Mouse (Mus musculus) A20 (cell line): ENCODE data around the gene Scaf1.
"Not testable (repeated sequence)": the region's sequence is repeated elsewhere in the genome, so short reads cannot be mapped to it uniquely, and the experiment has no call there.

ENCODE experiments used
- DNase-seq: peaks from one replicate; pipeline ENCODE4 v3.0.0-alpha.2; 2011; ENCODE audit warnings: low read depth, low spot score

The Scaf1 gene

GRCm38 (mm10) chr7:45045741-45046140 lies 29.6 kb upstream of the Scaf1 start:
- DNase-seq: no peak

GRCm38 (mm10) chr7:45043307-45043706 lies 27.1 kb upstream of the Scaf1 start:
- no peak for DNase-seq

DNA sequence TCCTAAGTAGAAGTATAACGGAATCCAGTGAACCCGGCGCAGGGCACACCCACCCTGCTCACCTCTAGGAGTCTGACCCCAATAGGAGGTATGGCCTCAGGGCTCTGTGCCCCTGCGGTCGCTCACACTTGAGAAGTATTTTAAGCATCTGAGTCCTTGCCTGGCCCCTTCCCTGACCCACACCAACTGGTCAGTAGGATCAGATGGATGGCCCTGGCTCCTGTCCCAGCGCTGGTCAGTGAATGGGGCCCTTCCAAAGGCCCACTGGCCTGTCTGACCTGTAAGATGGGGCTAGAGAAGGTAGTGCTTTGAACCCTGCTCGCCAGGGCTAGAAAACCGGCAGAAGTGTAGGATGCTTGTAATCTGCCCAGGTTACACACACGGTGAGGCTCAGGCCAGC lies 24.7 kb upstream of the Scaf1 start:
- DNase-seq: no peak

GRCm38 (mm10) chr7:45038411-45038810 lies 22.2 kb upstream of the Scaf1 start:
- no peak for DNase-seq

GRCm38 (mm10) chr7:45037720-45038361 lies 21.7 kb upstream of the Scaf1 start:
- peak; percentile 63 for DNase-seq

GRCm38 (mm10) chr7:45036702-45037101 lies 20.5 kb upstream of the Scaf1 start:
- DNase-seq: no peak

GRCm38 (mm10) chr7:45035631-45036030 lies 19.5 kb upstream of the Scaf1 start:
- DNase-seq: no peak

GRCm38 (mm10) chr7:45033722-45034359 lies 17.7 kb upstream of the Scaf1 start:
- no peak for DNase-seq

GRCm38 (mm10) chr7:45030857-45031256 lies 14.7 kb upstream of the Scaf1 start:
- no peak for DNase-seq

DNA sequence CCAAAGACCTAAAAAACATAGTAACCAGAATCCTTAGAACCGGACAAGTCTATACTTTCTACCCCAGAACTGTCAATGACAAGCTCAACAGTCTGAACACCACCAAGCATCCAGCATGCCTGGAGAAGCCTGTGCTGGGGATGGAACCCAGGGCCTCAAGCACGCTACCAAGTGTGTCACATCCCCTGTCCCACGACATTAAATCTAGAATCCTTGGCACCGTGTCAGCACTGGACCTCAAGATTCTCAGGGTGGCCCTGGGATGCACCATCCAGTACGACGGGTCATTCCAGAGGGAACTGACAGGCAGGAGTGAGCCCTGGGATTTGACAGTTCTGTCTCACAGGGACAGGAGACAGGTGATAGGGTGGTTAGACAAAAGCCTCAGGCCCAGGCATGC lies 13.8 kb upstream of the Scaf1 start:
- DNase-seq: no peak

DNA sequence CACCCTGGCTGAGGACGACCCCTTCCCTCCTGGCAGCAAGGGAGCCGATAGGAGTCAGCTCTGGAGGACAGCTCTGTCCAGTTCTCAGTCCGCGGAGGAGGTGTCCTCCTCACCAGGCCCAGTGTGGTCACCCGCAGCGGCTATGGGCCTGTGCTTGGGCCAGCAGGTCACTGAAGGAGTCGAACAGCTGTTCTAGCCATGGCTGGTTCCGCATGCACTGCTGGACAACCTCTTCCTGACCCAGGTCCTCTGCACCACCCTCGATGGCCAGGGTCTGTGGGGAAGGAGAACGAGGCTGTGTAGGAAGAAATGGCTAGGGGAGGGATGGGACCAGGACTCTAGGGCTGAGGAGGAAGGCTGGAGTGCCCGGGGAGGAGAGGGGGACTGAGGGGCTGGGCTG lies 12.2 kb upstream of the Scaf1 start:
- DNase-seq: no peak

- DNase-seq: no peak
These were observed 11.6 kb upstream of the Scaf1 start for GRCm38 (mm10) chr7:45027761-45028160.

DNA sequence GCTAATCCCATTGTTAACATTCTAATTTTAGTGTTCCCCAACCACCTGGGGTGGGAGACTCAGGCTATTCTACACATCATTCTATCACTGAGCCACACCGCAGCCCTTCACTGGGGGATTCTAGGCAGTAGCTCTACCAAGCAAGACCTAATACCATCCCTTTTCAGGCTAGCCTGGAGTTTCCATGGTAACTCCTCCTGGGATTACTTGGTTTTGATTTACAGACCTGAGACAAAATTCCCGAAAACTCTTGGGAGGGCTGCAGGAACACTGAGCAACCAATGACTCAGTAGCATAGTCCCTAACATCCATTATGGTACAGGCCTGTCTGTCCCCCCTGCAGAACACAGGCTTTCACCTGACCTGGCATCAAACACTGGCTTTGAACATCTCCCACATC lies 10.1 kb upstream of the Scaf1 start:
- DNase-seq: no peak

GRCm38 (mm10) chr7:45025601-45026220 lies 9.5 kb upstream of the Scaf1 start:
- no peak for DNase-seq

GRCm38 (mm10) chr7:45024281-45025248 lies 8.4 kb upstream of the Scaf1 start:
- no peak for DNase-seq

DNA sequence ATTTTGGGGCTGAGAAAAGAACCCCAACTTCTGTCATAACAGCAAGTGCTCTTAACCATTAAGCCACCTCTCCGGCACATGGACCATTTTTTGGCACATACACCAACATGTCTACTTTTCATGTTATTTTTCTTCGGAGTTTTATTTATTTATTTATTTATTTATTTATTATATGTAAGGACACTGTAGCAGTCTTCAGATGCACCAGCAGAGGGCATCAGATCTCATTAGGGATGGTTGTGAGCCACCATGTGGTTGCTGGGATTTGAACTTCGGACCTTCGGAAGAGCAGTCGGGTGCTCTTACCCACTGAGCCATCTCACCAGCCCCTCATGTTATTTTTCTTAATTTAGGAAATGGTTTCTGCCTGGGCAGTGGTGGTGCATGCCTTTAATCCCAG lies 7.5 kb upstream of the Scaf1 start:
- DNase-seq: not testable (repeated sequence)

DNA sequence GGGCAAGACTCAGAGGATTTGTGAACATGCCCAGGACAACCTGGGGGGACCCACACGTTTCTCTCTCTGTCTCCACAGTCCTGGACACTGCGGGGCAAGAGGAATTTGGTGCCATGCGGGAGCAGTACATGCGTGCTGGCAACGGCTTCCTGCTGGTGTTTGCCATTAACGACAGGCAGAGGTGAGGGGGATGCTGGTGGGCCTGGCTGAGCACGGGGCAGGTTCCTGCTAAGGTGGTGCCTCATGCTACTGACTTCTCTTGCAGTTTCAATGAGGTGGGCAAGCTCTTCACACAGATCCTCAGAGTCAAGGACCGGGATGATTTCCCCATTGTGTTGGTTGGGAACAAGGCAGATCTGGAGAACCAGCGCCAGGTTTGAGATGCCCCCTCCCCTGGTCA lies 4.1 kb upstream of the Scaf1 start:
- DNase-seq: no peak

GRCm38 (mm10) chr7:45019031-45019571 lies 2.9 kb upstream of the Scaf1 start:
- DNase-seq: no peak

DNA sequence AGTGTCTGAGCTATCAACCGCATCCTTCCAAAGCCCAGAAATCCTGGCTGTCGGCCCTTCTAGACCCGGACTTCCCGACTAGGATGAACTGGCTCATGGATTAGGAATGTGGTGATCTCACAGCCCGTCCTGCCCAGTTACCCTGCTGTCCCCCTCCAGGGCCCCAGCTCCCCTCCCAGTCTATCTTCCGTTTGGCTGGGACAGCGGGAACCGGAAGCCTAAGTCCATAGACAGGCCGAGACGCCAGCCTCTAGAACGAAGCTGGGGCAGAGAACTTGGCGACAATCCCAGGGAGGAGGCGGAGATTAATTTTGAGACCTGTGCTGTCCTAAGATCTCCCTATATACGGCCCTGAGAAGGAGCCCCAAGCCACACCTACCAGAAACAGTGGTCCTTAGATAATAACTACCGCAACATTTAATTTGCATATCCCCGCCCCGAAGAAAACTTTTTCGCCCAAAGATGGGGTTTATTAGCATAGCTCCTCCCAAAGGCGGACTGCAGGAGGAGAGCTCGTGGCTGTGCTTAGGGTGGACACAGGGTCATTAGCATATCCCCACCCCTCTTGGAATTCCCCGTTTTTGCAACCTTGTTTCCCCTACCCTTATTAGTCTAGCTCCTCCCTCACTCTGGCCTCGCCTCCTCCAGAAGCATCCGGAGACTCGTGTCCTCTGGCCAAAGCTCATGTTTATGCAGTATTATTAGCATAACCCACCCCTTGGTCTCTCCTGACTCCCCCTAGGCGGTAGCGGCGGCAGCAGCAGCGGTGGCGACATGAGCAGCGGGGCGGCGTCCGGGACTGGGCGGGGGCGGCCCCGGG lies 1.3 kb upstream of the Scaf1 start, which contains the start of gene Rras:
TSS of gene Rras (plus strand) at position 720 of the 820 bp plus-strand sequence.
- DNase-seq: peak; percentile 100

GRCm38 (mm10) chr7:45016761-45017160 lies 598 bp upstream of the Scaf1 start:
- peak; percentile 55 for DNase-seq
